Comparison of ENCODE assay signal across 9 mouse cellular contexts in the genomic region with DNA sequence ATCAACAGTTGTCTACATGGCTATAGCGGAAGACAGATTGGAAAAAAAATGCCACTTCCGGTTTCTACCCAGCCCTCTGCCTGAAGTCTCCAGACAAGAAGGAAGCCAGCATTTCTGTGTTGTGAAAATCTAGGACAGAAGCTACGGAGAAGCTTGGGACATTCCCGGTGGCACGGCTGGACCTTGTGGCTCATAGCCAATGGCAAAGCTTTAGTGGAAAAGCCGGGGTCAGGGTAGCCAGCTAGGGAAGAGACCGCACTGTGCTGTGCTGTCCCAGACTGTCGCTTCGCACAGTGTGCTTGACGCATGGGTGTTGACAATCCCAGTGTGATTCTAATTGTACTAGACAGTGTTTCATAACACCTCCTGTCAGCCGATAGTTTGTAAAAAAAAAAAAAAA.
DNase-seq lines count a peak whose midpoint lies in the region; ATAC-seq and TF ChIP-seq lines count a peak whose summit lies in the region.
"Had no signal": no experiment of that assay in that cellular context is flagged by ENCODE, and none has a peak within 500 bp of the region (broad histone marks: within the 10 kb centered on the region; RNA-seq: fewer than 3 reads in every experiment).

No protein-coding gene starts in this region.

- no peak for TF ChIP-seq CTCF in midbrain, postnatal 0 days (IDR thresholded peaks at IDR 0.05)

- DNase-seq in midbrain, postnatal 0 days (ENCODE audit: low spot score), result peak; percentile 45
- DNase-seq in midbrain, embryonic 10.5 days (ENCODE audit: low spot score), result no peak
- peak; percentile 16 for DNase-seq in induced T-regulatory cell, adult 2 months (ENCODE audit: low read depth)
- DNase-seq in retina, postnatal 7 days (ENCODE audit: low read depth, low spot score), result peak; percentile 4
- no peak for DNase-seq in embryonic facial prominence, embryonic 10.5 days (ENCODE audit: low spot score)
- DNase-seq in yolk sac, embryonic 10.5 days (ENCODE audit: low spot score), result no peak

- H3K4me2 ChIP-seq in forebrain, embryonic 13.5 days, result no peak overlapping the region
- no peak overlapping the region for H3K4me2 ChIP-seq in forebrain, embryonic 12.5 days
- H3K4me2 ChIP-seq in midbrain, postnatal 0 days (ENCODE audit: low read depth, low read length, poor library complexity, severe bottlenecking), result no peak overlapping the region

- H3K4me3 ChIP-seq in forebrain, embryonic 13.5 days, result no peak overlapping the region
- no peak overlapping the region for H3K4me3 ChIP-seq in forebrain, embryonic 12.5 days (replicated peaks)
- no peak overlapping the region for H3K4me3 ChIP-seq in midbrain, postnatal 0 days (ENCODE audit: low read depth, low read length)
- no peak overlapping the region for H3K4me3 ChIP-seq in midbrain, embryonic 10.5 days
- no peak overlapping the region for H3K4me3 ChIP-seq in embryonic facial prominence, embryonic 10.5 days

- WGBS in forebrain, embryonic 13.5 days, result 82% methylated on average over 11 of the region's 11 CpGs
- WGBS in forebrain, embryonic 12.5 days, result 88% methylated on average over 11 of the region's 11 CpGs
- WGBS in midbrain, postnatal 0 days, result 80% methylated on average over 11 of the region's 11 CpGs
- whole genome bisulfite sequencing in midbrain, embryonic 10.5 days, result 90% methylated on average over 11 of the region's 11 CpGs
- WGBS in embryonic facial prominence, embryonic 10.5 days, result 86% methylated on average over 11 of the region's 11 CpGs

- H3K27me3 ChIP-seq in forebrain, embryonic 13.5 days, result no peaks in the 10 kb centered on the region
- H3K27me3 ChIP-seq in forebrain, embryonic 12.5 days, result no peaks in the 10 kb centered on the region
- no peaks in the 10 kb centered on the region for H3K27me3 ChIP-seq in midbrain, postnatal 0 days (ENCODE audit: insufficient read depth, low read length)
- H3K27me3 ChIP-seq in midbrain, embryonic 10.5 days (ENCODE audit: low read depth, poor library complexity, severe bottlenecking), result no peaks in the 10 kb centered on the region
- H3K27me3 ChIP-seq in embryonic facial prominence, embryonic 10.5 days (replicated peaks; ENCODE audit: low read depth, poor library complexity, severe bottlenecking), result no peaks in the 10 kb centered on the region

- no peaks in the 10 kb centered on the region for H3K36me3 ChIP-seq in forebrain, embryonic 13.5 days (ENCODE audit: poor library complexity, severe bottlenecking)
- H3K36me3 ChIP-seq in forebrain, embryonic 12.5 days (replicated peaks), result no peaks in the 10 kb centered on the region
- no peaks in the 10 kb centered on the region for H3K36me3 ChIP-seq in midbrain, postnatal 0 days (ENCODE audit: insufficient read depth, low read length)
- no peaks in the 10 kb centered on the region for H3K36me3 ChIP-seq in midbrain, embryonic 10.5 days
- H3K36me3 ChIP-seq in embryonic facial prominence, embryonic 10.5 days (replicated peaks), result no peaks in the 10 kb centered on the region

- no peak overlapping the region for H3K27ac ChIP-seq in forebrain, embryonic 13.5 days
- H3K27ac ChIP-seq in forebrain, embryonic 12.5 days, result no peak overlapping the region
- H3K27ac ChIP-seq in midbrain, postnatal 0 days (ENCODE audit: low read depth, low read length), result no peak overlapping the region
- no peak overlapping the region for H3K27ac ChIP-seq in midbrain, embryonic 10.5 days (replicated peaks)
- H3K27ac ChIP-seq in embryonic facial prominence, embryonic 10.5 days (replicated peaks), result no peak overlapping the region
- H3K27ac ChIP-seq: macrophage had no signal

- no peak overlapping the region for H3K9ac ChIP-seq in forebrain, embryonic 13.5 days
- no peak overlapping the region for H3K9ac ChIP-seq in forebrain, embryonic 12.5 days
- no peak overlapping the region for H3K9ac ChIP-seq in midbrain, postnatal 0 days (replicated peaks; ENCODE audit: low read length, poor library complexity, severe bottlenecking)

- H3K4me1 ChIP-seq in forebrain, embryonic 13.5 days, result no peaks in the 10 kb centered on the region
- no peaks in the 10 kb centered on the region for H3K4me1 ChIP-seq in forebrain, embryonic 12.5 days
- H3K4me1 ChIP-seq in midbrain, postnatal 0 days (ENCODE audit: insufficient read depth, low read length), result no peaks in the 10 kb centered on the region
- no peaks in the 10 kb centered on the region for H3K4me1 ChIP-seq in midbrain, embryonic 10.5 days
- peaks cover 2% of the 10 kb centered on the region for H3K4me1 ChIP-seq in embryonic facial prominence, embryonic 10.5 days

- ATAC-seq in forebrain, embryonic 13.5 days, result peak; percentile 24; the same call in 1 of the 2 replicates
- no peak for ATAC-seq in forebrain, embryonic 12.5 days (ENCODE audit: low FRiP score)
- ATAC-seq in midbrain, postnatal 0 days (ENCODE audit: low FRiP score), result no peak

- H3K9me3 ChIP-seq in forebrain, embryonic 13.5 days (replicated peaks), result no peaks in the 10 kb centered on the region
- H3K9me3 ChIP-seq in forebrain, embryonic 12.5 days, result no peaks in the 10 kb centered on the region
- H3K9me3 ChIP-seq in midbrain, postnatal 0 days (ENCODE audit: low read length), result no peaks in the 10 kb centered on the region
- no peaks in the 10 kb centered on the region for H3K9me3 ChIP-seq in midbrain, embryonic 10.5 days (replicated peaks)
- no peaks in the 10 kb centered on the region for H3K9me3 ChIP-seq in embryonic facial prominence, embryonic 10.5 days

Comparison
In these comparisons a context has a peak if more than half of its experiments do, and no peak if none do; other contexts are left out.
1. DNase-seq: peak in midbrain, postnatal 0 days (single experiment), induced T-regulatory cell, adult 2 months (single experiment) and retina, postnatal 7 days (single experiment); none in midbrain, embryonic 10.5 days (single experiment), embryonic facial prominence, embryonic 10.5 days (single experiment) and yolk sac, embryonic 10.5 days (single experiment).